Mouse (Mus musculus) forebrain, embryonic 10.5 days (tissue): ENCODE measurements around the gene Col4a1. TPM values are rescaled to one million over a fixed set of nuclear protein-coding genes. Genes with fewer than 3 reads are reported as not detected.

Experiments
- DNase-seq: peaks from one replicate; pipeline ENCODE4 v3.0.0-alpha.2; 2017; ENCODE audit warnings: low spot score; ENCODE audit errors: extremely low spot score
- H3K27ac ChIP-seq: fragments of 300-500 bp; sonication (generic); 2 replicates; pipeline ENCODE4 v1.5.1; 2016; ENCODE audit warnings: mild to moderate bottlenecking
- H3K27me3 ChIP-seq: fragments of 300-500 bp; sonication (generic); 2 replicates; pipeline ENCODE4 v1.6.1; 2016; ENCODE audit warnings: mild to moderate bottlenecking; ENCODE audit not compliant: poor library complexity, severe bottlenecking
- H3K36me3 ChIP-seq: fragments of 300-500 bp; sonication (generic); replicated peaks from 2 replicates; pipeline ENCODE4 v1.6.1; 2016; ENCODE audit warnings: mild to moderate bottlenecking, moderate library complexity
- H3K4me1 ChIP-seq: fragments of 300-500 bp; sonication (generic); 2 replicates; pipeline ENCODE4 v1.6.1; 2016
- H3K4me3 ChIP-seq: fragments of 300-500 bp; sonication (generic); 2 replicates; pipeline ENCODE4 v1.5.1; 2016; ENCODE audit warnings: mild to moderate bottlenecking, moderate library complexity
- H3K9me3 ChIP-seq: fragments of 300-500 bp; sonication (generic); 2 replicates; pipeline ENCODE4 v1.6.1; 2016; ENCODE audit warnings: mild to moderate bottlenecking, moderate library complexity
- WGBS: fragments of 180-500 bp; shearing (Covaris S2); methylation state at CpG from one replicate; pipeline ENCODE4 v1.1.7; 2016; 5-methylcytosine and 5-hydroxymethylcytosine counted together
- polyA plus RNA-seq: library from polyadenylated mRNA; unstranded; fragments of >200 nt; fragmentation: Nextera tagmentation; extraction: Ambion mirVana; gene quantifications from 2 replicates; pipeline ENCODE4 v1.2.1, GENCODE M21; 2016

Gene Col4a1
- polyA plus RNA-seq, 1 experiment from 2014 or later, result 123 TPM

DNA sequence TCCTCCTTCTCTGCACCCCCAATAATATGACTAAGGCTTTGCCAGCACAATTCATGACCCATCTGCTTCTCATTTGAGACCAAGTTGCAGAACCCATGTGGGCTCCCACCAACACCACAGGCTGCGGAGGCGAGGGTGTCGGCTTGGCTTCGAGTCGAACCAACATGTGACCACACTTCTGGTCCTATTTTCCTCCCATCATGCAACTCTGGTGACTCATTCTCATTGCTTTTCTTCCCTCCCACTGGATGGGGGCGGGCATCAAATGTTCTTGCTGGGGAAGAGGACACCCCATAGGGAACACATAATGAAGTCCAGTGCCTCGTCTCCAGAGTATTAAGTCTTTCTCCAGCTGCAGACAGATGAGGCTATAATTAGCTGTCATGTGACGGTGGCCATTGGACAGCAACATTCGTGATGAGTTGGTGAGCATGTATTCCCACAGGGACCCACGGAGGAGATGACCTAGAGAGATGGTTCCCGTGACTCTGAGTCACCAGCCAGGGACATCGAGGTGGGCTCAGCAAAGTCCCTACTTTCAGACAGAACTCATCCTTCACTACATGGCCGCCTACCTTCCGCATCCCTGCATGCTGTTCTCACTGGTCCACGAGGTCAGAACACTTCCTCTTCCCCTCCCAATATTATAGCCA is 39.0 kb downstream of the Col4a1 start:
- WGBS, result 92% methylated on average over 15 of the region's 15 CpGs
- Histone ChIP-seq H3K36me3 (0 out of 2 replicates have a peak, but pooled peaks cover 4% of the 10 kb centered on the region), H3K4me1 (peaks cover 25% of the 10 kb centered on the region), H3K9me3 (no peaks in the 10 kb centered on the region), H3K27ac (no peak overlapping the region), H3K4me3 (no peak overlapping the region), H3K27me3 (no peaks in the 10 kb centered on the region)
- no peak for DNase-seq

DNA sequence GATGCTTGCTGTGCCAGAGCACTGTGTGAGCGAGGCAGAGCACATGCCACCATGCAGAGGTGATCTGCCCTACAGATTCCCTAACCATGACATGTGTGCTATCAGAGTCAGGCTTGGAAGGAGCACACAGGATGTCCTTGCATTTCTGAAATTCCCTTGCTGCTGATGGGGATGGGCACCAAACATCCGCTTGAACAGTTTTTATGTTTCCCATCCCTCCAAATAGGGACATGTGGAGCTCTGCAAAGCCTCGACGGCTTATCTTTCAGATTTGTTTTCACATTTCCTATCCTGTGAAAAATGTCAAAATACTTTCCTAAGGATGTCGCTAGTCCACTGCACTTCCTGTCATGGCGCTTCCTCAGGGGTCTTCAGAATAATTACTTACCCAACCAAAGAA is 40.4 kb downstream of the Col4a1 start:
- Histone ChIP-seq H3K27ac (no peak overlapping the region), H3K36me3 (0 out of 2 replicates have a peak, but pooled peaks cover 4% of the 10 kb centered on the region), H3K9me3 (no peaks in the 10 kb centered on the region), H3K4me3 (no peak overlapping the region), H3K4me1 (peaks cover 14% of the 10 kb centered on the region), H3K27me3 (no peaks in the 10 kb centered on the region)
- DNase-seq, result no peak
- 92% methylated on average over 6 of the region's 6 CpGs for WGBS

DNA sequence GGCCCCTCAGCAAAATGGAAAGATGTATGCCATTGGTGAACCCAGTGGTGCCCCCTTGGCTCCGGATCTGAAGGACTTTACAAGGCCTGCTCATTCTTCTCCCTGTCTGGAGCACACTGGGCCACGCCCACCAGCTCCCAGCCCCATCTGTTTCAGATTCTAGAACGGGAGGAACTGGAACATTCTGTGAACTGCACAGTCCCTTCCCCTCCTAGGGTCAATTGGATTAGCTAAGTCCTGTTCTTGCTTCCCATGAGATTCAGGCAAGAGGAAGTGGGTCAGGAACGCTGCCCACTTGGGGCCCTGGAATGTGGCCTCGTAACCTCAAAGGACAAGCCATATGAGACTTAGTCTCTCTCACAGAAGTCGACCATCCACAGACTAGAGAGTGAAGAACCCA is 41.8 kb downstream of the Col4a1 start:
- H3K36me3 ChIP-seq, result 0 out of 2 replicates have a peak, but pooled peaks cover 4% of the 10 kb centered on the region
- H3K9me3 ChIP-seq, result no peaks in the 10 kb centered on the region
- H3K27me3 ChIP-seq, result no peaks in the 10 kb centered on the region
- no peak overlapping the region for H3K27ac ChIP-seq
- H3K4me1 ChIP-seq, result peaks cover 14% of the 10 kb centered on the region
- DNase-seq, result no peak
- WGBS, result 76% methylated on average over 6 of the region's 6 CpGs
- no peak overlapping the region for H3K4me3 ChIP-seq

DNA sequence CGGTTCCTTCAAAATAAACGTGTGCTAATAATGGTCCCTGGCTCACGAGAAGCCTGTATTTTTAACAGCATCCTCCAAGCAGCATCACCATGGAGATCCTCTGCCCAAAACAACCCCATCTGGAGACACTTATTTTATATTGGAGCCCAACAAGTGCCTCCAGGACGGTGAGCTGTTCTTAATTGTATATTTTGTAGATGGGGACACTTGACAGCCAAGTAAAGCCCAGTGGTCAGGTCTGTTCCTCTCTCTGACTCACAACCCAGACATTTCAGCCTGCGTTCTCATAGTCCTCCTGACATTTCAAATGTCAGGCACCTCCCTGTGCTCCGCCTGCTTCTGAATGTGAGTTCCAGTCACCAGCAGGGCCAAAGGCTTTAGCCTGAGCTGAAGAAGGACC is 43.9 kb downstream of the Col4a1 start:
- H3K9me3 ChIP-seq, result no peaks in the 10 kb centered on the region
- WGBS, result 86% methylated on average over 6 of the region's 6 CpGs
- peaks cover 4% of the 10 kb centered on the region; the same call in 1 of the 2 replicates for H3K36me3 ChIP-seq
- no peak for DNase-seq
- no peak overlapping the region for H3K4me3 ChIP-seq
- no peak overlapping the region for H3K27ac ChIP-seq
- no peaks in the 10 kb centered on the region for H3K27me3 ChIP-seq
- peaks cover 24% of the 10 kb centered on the region for H3K4me1 ChIP-seq

DNA sequence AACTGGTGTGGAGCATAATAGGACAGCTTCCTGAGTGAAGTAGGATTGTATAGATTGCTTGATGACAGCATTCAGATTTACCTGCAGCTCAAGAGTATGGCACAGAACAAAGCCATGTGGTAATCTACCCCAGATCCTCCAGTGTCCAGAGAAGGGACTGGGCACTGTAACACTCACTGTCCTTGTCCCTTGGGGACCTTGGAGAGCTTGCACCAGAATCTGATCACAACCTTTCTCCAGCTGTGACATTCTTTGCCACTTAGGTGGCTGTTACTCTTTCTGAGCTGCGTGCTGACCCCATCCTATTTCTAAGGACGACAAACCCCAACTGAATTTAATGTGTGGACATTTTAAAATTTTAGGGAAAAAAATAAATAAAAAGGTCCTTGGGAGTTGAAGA is 46.2 kb downstream of the Col4a1 start:
- H3K4me3 ChIP-seq, result no peak overlapping the region
- H3K4me1 ChIP-seq, result peaks cover 32% of the 10 kb centered on the region
- DNase-seq, result no peak
- no peaks in the 10 kb centered on the region for H3K9me3 ChIP-seq
- H3K27ac ChIP-seq, result no peak overlapping the region
- H3K36me3 ChIP-seq, result peaks cover 1% of the 10 kb centered on the region; the same call in 1 of the 2 replicates
- H3K27me3 ChIP-seq, result no peaks in the 10 kb centered on the region
- 91% methylated on average over 2 of the region's 2 CpGs for WGBS

DNA sequence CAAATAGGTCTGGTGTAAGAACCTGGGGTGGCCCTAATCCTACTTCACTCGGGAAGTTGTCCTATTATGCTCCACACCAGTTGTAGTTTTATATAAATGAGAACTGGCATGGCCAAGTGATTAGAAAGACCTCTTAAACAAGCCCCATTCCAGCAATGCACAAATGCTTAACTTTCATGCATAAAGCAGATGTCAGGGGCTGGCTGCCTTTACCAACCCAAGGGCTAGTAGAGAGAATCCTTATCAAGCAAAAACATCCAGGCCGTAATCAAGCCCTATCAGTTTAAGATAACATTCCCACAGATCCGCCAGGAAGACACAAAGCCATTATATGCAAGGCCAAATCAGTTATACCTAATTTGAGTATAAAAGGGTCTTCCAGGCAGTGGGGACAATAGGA is 46.7 kb downstream of the Col4a1 start:
- H3K4me1 ChIP-seq, result peaks cover 32% of the 10 kb centered on the region
- no peak overlapping the region for H3K27ac ChIP-seq
- H3K4me3 ChIP-seq, result no peak overlapping the region
- DNase-seq, result no peak
- WGBS, result 78% methylated on average over 3 of the region's 3 CpGs
- no peaks in the 10 kb centered on the region; the same call in 1 of the 2 replicates for H3K36me3 ChIP-seq
- no peaks in the 10 kb centered on the region for H3K27me3 ChIP-seq
- no peaks in the 10 kb centered on the region for H3K9me3 ChIP-seq

DNA sequence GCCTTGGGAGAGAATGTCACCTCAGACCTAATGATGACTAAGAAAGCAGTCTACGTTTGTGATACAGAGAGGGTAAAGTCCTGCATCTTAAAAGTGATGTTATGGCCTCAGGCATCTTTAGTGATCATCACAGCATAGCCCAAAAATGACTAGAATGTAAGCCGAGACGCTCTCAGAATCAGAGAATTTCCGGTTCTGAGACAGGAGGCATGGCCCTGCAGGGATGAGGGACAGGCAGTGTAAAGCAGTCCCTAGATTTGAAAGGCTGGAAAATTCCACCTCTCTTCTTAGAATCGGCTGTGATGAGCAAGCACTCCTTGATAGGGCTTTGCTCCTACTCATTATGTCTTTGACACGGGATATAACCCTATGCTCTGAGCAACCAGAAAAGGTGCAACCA is 48.8 kb downstream of the Col4a1 start:
- no peak overlapping the region for H3K4me3 ChIP-seq

DNA sequence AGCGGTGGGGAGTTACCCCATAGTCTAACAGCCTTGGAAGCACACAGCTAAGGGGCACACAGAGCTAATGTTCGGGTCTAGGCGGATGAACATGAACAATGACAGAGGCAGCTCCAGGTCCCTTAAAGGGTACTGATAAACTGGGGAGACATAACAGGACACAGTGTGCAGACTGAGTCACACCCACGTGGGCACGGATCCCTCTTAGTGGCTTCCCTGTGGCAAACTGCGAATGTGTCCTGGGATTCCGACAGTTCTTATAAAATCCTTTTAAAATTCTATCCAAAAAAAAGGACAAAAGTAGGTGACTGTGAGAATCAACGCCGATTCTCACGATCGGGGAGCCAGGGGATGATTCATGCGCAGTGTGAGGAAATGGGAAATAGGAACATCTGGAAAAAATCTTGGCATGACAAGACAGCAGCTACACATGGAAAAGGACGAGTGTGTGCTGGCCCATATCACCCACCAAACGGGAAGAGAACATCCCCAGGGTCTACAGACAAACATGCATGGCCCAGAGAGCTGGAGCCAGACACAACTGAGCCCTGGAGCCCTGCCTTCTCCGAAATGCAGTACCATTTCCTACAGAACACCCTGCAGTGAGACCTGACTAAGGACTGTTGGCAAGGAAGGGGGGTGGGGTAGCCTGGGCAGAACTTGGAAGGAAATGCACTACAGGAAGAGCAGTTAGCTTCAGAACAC is 50.4 kb downstream of the Col4a1 start:
- 86% methylated on average over 15 of the region's 15 CpGs for WGBS
- Histone ChIP-seq H3K9me3 (no peaks in the 10 kb centered on the region), H3K27me3 (no peaks in the 10 kb centered on the region), H3K4me3 (no peak overlapping the region), H3K4me1 (peaks cover 36% of the 10 kb centered on the region), H3K27ac (no peak overlapping the region), H3K36me3 (no peaks in the 10 kb centered on the region; the same call in 1 of the 2 replicates)
- DNase-seq, result no peak

More for the DNA sequence above, 48.8 kb downstream of the Col4a1 start:
- no peak overlapping the region for H3K27ac ChIP-seq
- DNase-seq, result no peak
- peaks cover 37% of the 10 kb centered on the region for H3K4me1 ChIP-seq
- no peaks in the 10 kb centered on the region for H3K9me3 ChIP-seq
- H3K27me3 ChIP-seq, result no peaks in the 10 kb centered on the region
- no peaks in the 10 kb centered on the region; the same call in 1 of the 2 replicates for H3K36me3 ChIP-seq
- 78% methylated on average over 6 of the region's 6 CpGs for WGBS

DNA sequence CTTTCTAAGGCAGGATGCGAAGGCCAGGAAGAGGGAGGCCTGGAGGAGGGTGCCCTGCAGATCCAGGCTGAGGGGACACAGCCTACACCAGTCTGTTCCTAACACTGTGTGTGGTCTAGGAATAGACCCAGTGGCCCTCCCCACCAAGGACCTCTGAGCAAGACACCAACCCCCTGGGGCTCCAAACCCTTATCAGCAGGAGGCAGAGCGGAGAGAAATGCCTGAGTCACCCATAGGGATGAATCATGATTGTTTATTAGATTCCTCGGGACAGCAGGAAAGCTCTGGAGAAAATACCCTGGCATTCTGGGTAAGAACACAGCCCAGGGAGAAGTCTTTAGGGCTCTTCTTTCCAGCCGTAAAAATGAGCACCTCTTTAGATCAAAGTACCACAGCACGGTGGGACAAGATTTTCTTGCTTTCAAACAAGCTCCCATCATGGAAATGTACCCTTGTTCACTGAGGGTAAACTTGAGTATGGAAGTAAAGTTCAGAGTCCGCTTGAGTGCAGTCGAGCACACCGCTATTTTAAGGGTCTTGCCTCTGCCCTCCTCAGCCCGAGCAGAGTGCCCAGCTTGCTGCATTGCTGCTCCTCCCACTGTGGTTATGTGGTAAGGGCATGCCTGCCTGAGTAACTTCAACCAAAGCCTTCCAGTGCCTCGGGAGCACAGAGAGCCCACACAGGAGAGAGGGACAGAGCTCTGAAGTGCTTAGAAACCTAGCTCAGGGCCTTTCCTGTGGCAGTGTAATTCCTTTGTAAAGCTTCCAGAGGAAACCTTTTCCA is 52.6 kb downstream of the Col4a1 start:
- 51% methylated on average over 10 of the region's 10 CpGs for WGBS
- Histone ChIP-seq H3K4me3 (no peak overlapping the region), H3K27ac (peak overlapping the region; percentile 35; the same call in 1 of the 2 replicates), H3K36me3 (no peaks in the 10 kb centered on the region), H3K4me1 (peaks cover 42% of the 10 kb centered on the region), H3K27me3 (no peaks in the 10 kb centered on the region), H3K9me3 (no peaks in the 10 kb centered on the region)
- DNase-seq, result no peak

DNA sequence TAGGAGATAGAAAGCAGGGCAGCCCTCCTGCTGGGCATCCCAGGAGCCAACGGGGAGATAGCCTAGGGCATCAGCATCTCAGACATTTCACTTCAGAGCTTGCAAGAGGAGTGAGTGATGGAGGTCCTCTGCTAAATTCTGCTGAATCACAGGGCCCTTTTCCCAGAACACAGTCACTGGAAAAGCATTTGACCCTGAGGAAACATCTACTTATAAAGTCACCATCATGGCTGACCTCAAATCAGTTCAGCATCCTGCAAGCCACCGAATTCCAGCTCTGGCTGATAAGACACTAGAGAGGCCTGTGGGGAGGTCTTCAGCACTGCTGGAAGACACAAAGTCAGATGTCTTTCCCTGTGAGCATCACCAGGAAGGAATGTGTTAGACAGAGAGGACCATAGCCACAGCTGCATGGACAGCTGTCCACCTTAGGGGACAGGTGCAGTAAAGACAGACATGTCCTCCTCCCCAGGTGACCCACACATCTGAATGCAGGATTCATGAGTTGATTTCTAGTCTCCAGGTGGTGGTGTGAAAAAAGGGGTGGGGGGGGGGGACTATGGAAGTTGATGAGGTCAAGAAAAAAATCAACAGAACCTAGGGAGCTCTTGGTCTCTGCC is 54.0 kb downstream of the Col4a1 start:
- Histone ChIP-seq H3K9me3 (no peaks in the 10 kb centered on the region), H3K4me3 (no peak overlapping the region), H3K4me1 (peaks cover 32% of the 10 kb centered on the region), H3K27me3 (no peaks in the 10 kb centered on the region), H3K27ac (no peak overlapping the region), H3K36me3 (no peaks in the 10 kb centered on the region)
- no peak for DNase-seq
- 76% methylated on average over 2 of the region's 2 CpGs for WGBS

DNA sequence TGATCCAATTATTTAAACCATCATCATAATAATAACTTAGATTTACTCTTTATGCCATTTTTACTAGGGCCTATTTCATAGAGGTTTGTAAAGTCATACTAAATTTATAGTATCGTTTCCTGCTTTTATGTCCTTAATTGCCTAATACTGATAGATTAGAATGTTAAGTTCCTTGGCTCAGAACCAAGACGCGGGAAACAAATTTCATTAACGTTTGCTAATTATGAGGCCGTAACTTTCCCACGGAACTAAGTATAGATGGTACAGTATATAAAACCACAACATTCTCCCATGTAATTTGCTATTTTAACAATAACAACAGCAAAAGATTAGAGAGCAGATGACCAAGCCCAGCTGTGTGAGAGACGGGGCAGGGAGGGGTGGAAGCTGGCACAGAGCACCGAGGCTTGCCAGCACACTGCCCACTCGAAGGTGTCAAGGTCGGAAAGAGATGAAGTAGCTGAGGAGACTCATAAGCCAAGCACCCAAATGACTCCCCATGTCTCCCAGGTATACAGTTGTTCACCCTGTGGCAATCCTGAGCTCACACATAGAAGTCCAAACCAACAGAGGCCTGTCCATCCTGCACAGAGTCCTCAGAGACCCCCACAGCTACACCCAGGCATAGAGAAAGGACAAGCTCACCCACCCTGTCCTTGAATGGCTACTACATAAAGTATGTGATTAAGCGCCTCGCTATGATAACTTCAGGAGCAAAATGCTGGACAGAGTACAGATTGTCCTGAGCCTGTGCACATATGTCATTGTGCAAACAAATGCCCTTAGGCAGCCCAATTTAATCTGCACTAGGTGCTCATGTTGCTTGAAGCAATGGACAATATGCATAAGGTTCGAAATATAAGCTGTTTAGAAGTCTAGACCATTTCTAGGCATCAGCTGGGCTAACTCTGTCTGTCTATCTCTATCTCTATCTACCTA is 55.3 kb downstream of the Col4a1 start:
- no peak for DNase-seq
- H3K4me3 ChIP-seq, result no peak overlapping the region
- H3K27me3 ChIP-seq, result no peaks in the 10 kb centered on the region

DNA sequence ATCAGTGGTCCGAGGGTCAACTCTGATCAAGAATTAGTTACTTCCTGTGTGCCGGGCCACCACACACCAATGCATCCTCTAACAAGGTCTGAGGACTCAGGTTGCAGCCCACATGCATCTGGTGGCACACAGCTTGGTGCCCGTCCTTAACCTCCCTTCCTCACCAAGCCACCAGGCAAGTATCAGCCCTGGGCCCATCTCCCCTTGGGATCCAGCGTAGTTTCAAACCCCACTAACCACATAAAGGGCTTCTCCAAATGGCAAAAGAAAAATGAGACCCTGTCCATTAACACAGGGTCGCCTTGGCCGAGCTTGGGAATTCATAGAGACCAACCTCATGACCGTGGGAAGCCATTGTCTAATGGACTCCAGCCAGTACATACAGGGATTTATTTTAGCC is 56.2 kb downstream of the Col4a1 start:
- Histone ChIP-seq H3K4me3 (no peak overlapping the region), H3K27ac (no peak overlapping the region), H3K9me3 (no peaks in the 10 kb centered on the region), H3K36me3 (no peaks in the 10 kb centered on the region), H3K27me3 (no peaks in the 10 kb centered on the region), H3K4me1 (peaks cover 28% of the 10 kb centered on the region)
- DNase-seq, result no peak
- 77% methylated on average over 7 of the region's 7 CpGs for WGBS

More for the DNA sequence above, 55.3 kb downstream of the Col4a1 start:
- H3K4me1 ChIP-seq, result peaks cover 28% of the 10 kb centered on the region
- no peak overlapping the region for H3K27ac ChIP-seq
- no peaks in the 10 kb centered on the region for H3K36me3 ChIP-seq
- no peaks in the 10 kb centered on the region for H3K9me3 ChIP-seq
- 94% methylated on average over 13 of the region's 13 CpGs for WGBS
